Mouse (Mus musculus): ENCODE data around the gene Tmtc2.

Tmtc2 gene

GRCm38 (mm10) chr10:105492485-105492884, 81.8 kb downstream of the Tmtc2 start:
- DNase-seq, result no peak

- DNase-seq, result no peak
Observed at GRCm38 (mm10) chr10:105490748-105491147, 83.5 kb downstream of the Tmtc2 start.

- DNase-seq, result no peak
Observed at GRCm38 (mm10) chr10:105489970-105490735, 84.1 kb downstream of the Tmtc2 start.

GRCm38 (mm10) chr10:105486977-105487376, 87.3 kb downstream of the Tmtc2 start:
- DNase-seq, result no peak

- DNase-seq, result no peak
Observed at GRCm38 (mm10) chr10:105484355-105485094, 89.7 kb downstream of the Tmtc2 start.

- no peak for DNase-seq
Observed at GRCm38 (mm10) chr10:105479771-105480170, 94.5 kb downstream of the Tmtc2 start.

- peak; percentile 12 for DNase-seq
Observed at GRCm38 (mm10) chr10:105477623-105478238, 96.5 kb downstream of the Tmtc2 start.

GRCm38 (mm10) chr10:105474162-105474830, 100.0 kb downstream of the Tmtc2 start:
- no peak for DNase-seq

- no peak for DNase-seq
Observed at GRCm38 (mm10) chr10:105464378-105464777, 109.9 kb downstream of the Tmtc2 start.

- DNase-seq, result no peak
Observed at GRCm38 (mm10) chr10:105453441-105453840, 120.8 kb downstream of the Tmtc2 start.

- no peak for DNase-seq
Observed at GRCm38 (mm10) chr10:105447191-105447590, 127.1 kb downstream of the Tmtc2 start.

GRCm38 (mm10) chr10:105444309-105444708, 129.9 kb downstream of the Tmtc2 start:
- no peak for DNase-seq

GRCm38 (mm10) chr10:105434879-105435278, 139.4 kb downstream of the Tmtc2 start:
- no peak for DNase-seq

GRCm38 (mm10) chr10:105430885-105431284, 143.4 kb downstream of the Tmtc2 start:
- DNase-seq, result no peak

- DNase-seq, result no peak
Observed at GRCm38 (mm10) chr10:105430232-105430631, 144.0 kb downstream of the Tmtc2 start.

GRCm38 (mm10) chr10:105428080-105428479, 146.2 kb downstream of the Tmtc2 start:
- DNase-seq, result no peak

- no peak for DNase-seq
Observed at GRCm38 (mm10) chr10:105427625-105428024, 146.6 kb downstream of the Tmtc2 start.

GRCm38 (mm10) chr10:105425052-105425451, 149.2 kb downstream of the Tmtc2 start:
- DNase-seq, result no peak

GRCm38 (mm10) chr10:105423187-105423586, 151.1 kb downstream of the Tmtc2 start:
- DNase-seq, result no peak

GRCm38 (mm10) chr10:105417845-105418383, 156.3 kb downstream of the Tmtc2 start:
- no peak for DNase-seq

GRCm38 (mm10) chr10:105416601-105417000, 157.7 kb downstream of the Tmtc2 start:
- no peak for DNase-seq

- DNase-seq, result no peak
Observed at GRCm38 (mm10) chr10:105405856-105406527, 168.3 kb downstream of the Tmtc2 start.

All from right cerebral cortex, postnatal 14 days (tissue).